Mouse (Mus musculus) hindbrain, postnatal 0 days (tissue): ENCODE data around the gene Wrap73. TPM values are rescaled to one million over a fixed set of nuclear protein-coding genes. Genes with fewer than 3 reads are reported as not detected.

Experiments used
- ATAC-seq: fragments of 200-750 bp; cut with Nextera tagmentation; 2 replicates; pipeline ENCODE4 v1.8.0; 2017; ENCODE audit warnings: mild to moderate bottlenecking, moderate TSS enrichment, moderate library complexity
- DNase-seq: peaks from one replicate; pipeline ENCODE4 v3.0.0-alpha.2; 2015; ENCODE audit warnings: low spot score
- H3K27ac ChIP-seq: fragments of 300-500 bp; sonication (generic); 2 replicates; pipeline ENCODE4 v1.5.1; 2014; ENCODE audit warnings: mild to moderate bottlenecking
- H3K27me3 ChIP-seq: fragments of 300-500 bp; sonication (generic); 2 replicates; pipeline ENCODE4 v1.6.1; 2014; ENCODE audit warnings: low read length, mixed read lengths; ENCODE audit not compliant: insufficient read depth
- H3K36me3 ChIP-seq: fragments of 300-500 bp; sonication (generic); 2 replicates; pipeline ENCODE4 v1.6.1; 2014; ENCODE audit warnings: low read length, mixed read lengths; ENCODE audit not compliant: insufficient read depth
- H3K4me1 ChIP-seq: fragments of 300-500 bp; sonication (generic); 2 replicates; pipeline ENCODE4 v1.6.1; 2014; ENCODE audit warnings: antibody characterized with exemption, low read length, mixed read lengths; ENCODE audit not compliant: insufficient read depth
- H3K4me2 ChIP-seq: fragments of 300-500 bp; sonication (generic); 2 replicates; pipeline ENCODE4 v1.6.1; 2014; ENCODE audit warnings: low read depth, mild to moderate bottlenecking, low read length, moderate library complexity, mixed read lengths
- H3K4me3 ChIP-seq: fragments of 300-500 bp; sonication (generic); 2 replicates; pipeline ENCODE4 v1.5.1; 2014; ENCODE audit warnings: low read length
- H3K9ac ChIP-seq: fragments of 300-500 bp; sonication (generic); replicated peaks from 2 replicates; pipeline ENCODE4 v1.6.1; 2014; ENCODE audit warnings: mild to moderate bottlenecking, low read length, moderate library complexity, mixed read lengths
- H3K9me3 ChIP-seq: fragments of 300-500 bp; sonication (generic); 2 replicates; pipeline ENCODE4 v1.6.1; 2016; ENCODE audit warnings: low read length, mixed read lengths
- CTCF ChIP-seq: IDR thresholded peaks from 2 replicates; pipeline ENCODE4 v1.5.1; 2016; ENCODE audit warnings: antibody characterized with exemption, control low read depth, low read depth
- WGBS: fragments of 180-500 bp; shearing (Covaris S2); extraction: QIAGEN DNeasy Blood & Tissue Kit; methylation state at CpG from one replicate; pipeline ENCODE4 v1.1.7; 2014; 5-methylcytosine and 5-hydroxymethylcytosine counted together
- polyA plus RNA-seq: library from polyadenylated mRNA; unstranded; fragments of >200 nt; fragmentation: Nextera tagmentation; extraction: Ambion mirVana; gene quantifications from 2 replicates; pipeline ENCODE4 v1.2.1, GENCODE M21; 2015
- total RNA-seq: library from RNA; depleted of rRNA; stranded (reverse); fragments of >200 nt; gene quantifications from 2 replicates; pipeline ENCODE4 v1.2.3, GENCODE M21; 2014; rRNA removed

Gene Wrap73
- total RNA-seq (55.0 and 76.7 TPM in 2 replicates), polyA plus RNA-seq (36.3 and 36.5 TPM in 2 replicates)

DNA sequence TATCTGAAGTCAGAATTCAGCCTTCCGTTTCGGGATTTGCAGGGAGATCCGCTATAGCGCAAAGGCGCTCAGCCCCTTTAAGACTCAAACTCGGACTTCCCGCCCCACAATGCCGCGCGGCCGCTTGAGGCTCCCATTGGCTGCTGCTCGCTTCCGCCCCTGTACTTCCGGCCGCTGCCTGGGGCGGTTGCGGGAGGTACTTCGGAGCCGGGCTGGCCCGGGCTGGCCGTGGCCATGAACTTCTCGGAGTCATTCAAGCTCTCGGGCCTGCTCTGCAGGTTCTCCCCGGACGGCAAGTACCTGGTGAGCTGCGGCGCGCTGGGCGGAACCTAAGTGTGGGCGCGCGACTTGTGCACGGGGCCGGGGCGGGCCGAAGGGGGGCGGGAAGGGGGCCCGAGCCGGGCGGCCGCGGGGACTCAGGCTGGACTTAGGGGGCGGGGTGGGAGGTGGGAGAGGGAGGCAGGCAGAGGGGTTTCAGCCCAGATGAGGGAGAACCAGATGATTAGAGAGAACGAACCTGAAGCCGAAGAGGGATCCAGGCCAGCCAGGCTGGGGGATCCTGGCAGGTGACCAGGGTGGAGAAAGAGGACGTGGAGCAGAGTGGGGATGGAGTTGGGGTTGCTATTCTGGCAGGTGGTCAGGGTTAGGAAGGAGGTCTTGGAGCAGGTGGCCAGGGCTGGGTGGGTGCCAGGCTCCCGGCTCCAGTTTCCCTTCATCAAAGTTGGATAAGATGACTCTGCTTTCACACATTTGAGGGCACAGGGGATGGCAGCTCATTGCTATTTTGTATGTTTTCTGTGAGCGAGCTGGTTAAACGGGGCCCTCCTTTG is at the start of gene Wrap73:
Gene Wrap73, plus strand, starts transcription at position 162 of the 830 bp plus-strand sequence.
- Histone ChIP-seq H3K9ac (peak within 1 kb of the TSS; percentile 65), H3K27ac (peak within 1 kb of the TSS; percentile 78), H3K36me3 (no peaks in the 10 kb centered on the region), H3K9me3 (no peaks in the 10 kb centered on the region), H3K4me2 (peak within 1 kb of the TSS; percentile 78), H3K27me3 (peaks cover 41% of the 10 kb centered on the region), H3K4me3 (peak within 1 kb of the TSS; percentile 91), H3K4me1 (peaks cover 24% of the 10 kb centered on the region; the same call in 1 of the 2 replicates)
- WGBS: under 1% methylated on average over 49 of the region's 49 CpGs
- ATAC-seq (peak; percentile 96), DNase-seq (peak; percentile 95)
- no peak for TF ChIP-seq CTCF

DNA sequence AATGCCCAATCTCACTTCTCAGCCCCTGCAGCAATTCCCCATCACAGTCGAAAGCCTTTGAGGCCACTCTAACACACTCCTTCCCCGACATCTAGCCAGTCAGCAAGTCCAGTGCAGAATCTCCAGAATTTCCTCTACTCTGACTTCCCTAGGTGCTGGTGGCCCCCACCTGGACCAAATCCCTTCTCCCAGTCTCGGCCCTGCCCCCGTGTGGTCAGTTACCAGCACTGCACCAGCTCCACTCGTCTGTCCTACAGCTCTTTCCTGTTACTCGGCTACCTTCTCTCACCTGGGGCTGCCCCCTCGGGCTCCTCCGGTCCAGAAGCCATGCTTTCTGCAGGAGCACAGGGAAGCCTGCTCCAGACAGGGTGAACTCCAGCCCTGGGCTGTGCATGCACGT is 49.0 kb upstream of the Wrap73 start:
- no peak for ATAC-seq
- H3K36me3 ChIP-seq: no peaks in the 10 kb centered on the region
- peak; percentile 51 for TF ChIP-seq CTCF
- no peak overlapping the region for H3K9ac ChIP-seq
- no peaks in the 10 kb centered on the region for H3K9me3 ChIP-seq
- H3K27me3 ChIP-seq: 0 out of 2 replicates have a peak, but pooled peaks cover 3% of the 10 kb centered on the region
- WGBS: 28% methylated on average over 9 of the region's 9 CpGs
- no peaks in the 10 kb centered on the region for H3K4me1 ChIP-seq
- H3K4me2 ChIP-seq: no peak overlapping the region
- DNase-seq: no peak
- H3K4me3 ChIP-seq: no peak overlapping the region
- no peak overlapping the region for H3K27ac ChIP-seq

DNA sequence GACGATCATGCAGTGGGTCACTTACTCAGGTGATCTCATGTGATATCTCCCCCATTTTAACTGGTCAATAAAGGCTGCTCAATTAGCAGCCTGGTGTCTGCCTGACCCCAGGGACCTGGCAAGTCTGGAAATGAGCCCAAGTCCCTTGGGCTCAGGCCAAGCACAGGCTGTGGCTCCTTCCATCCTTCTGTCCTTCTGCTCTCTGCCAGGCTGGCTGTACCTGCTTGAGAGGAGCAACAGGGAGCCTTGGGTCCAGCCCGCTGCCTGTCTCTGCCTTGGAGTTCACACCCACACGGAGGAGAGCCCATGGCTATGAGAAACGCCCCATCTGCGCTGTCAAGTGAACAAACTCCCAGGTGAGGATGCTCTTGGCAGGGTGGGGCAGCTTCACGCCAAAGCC is 46.1 kb upstream of the Wrap73 start:
- no peak overlapping the region for H3K9ac ChIP-seq
- H3K9me3 ChIP-seq: no peaks in the 10 kb centered on the region
- no peak for TF ChIP-seq CTCF

DNA sequence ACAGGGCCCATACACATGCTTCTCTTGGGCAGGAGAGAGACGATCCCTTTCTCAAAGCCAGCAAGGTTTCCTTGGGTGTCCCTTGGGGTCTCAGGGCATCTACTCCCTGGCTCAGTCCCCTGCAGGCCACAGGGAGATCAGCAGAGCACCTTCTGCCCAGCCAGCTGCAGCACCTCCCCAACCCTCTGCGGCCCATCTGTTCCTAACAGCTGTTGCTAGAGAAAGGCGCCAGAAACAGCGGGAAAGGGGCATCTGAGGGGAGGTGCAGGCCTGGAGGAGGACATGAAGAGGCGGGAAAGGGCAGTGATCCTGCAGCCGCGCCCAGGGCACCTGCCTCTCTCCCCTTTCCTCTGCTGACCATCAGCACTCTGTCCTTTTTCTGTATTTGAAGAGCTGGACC is 42.8 kb upstream of the Wrap73 start:
- Histone ChIP-seq H3K9ac (no peak overlapping the region), H3K4me3 (no peak overlapping the region), H3K4me1 (no peaks in the 10 kb centered on the region), H3K27ac (no peak overlapping the region), H3K36me3 (no peaks in the 10 kb centered on the region), H3K9me3 (no peaks in the 10 kb centered on the region), H3K4me2 (no peak overlapping the region), H3K27me3 (no peaks in the 10 kb centered on the region)
- peak; percentile 5; the same call in 1 of the 2 replicates for TF ChIP-seq CTCF
- DNase-seq (peak; percentile 22), ATAC-seq (no peak)
- 39% methylated on average over 7 of the region's 7 CpGs for WGBS

More for the DNA sequence above, 46.1 kb upstream of the Wrap73 start:
- Histone ChIP-seq H3K36me3 (no peaks in the 10 kb centered on the region), H3K4me3 (no peak overlapping the region), H3K4me1 (no peaks in the 10 kb centered on the region), H3K27me3 (no peaks in the 10 kb centered on the region), H3K4me2 (no peak overlapping the region), H3K27ac (no peak overlapping the region)
- DNase-seq (no peak), ATAC-seq (no peak)
- WGBS: 29% methylated on average over 6 of the region's 6 CpGs

DNA sequence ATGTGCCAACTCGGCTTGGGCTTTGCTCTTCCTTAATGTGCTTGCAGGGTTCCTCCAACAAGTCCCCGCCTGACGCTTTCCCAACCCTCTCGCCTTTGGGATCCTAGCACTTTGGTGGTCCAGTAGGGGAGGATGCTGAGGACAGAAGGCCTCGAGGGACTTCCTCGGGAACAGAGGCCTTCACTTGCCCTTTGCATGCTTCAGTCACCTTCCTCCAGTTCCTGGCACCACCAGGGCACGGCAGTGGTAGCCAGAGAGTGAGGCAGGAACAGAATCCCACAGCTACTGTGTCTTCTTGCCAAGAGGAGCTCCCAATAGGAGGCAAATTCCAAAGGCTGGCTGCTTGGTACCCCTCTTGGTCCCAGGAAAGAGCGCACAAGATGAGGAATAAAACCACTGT is 38.8 kb upstream of the Wrap73 start:
- DNase-seq (no peak), ATAC-seq (no peak)
- no peak overlapping the region for H3K4me3 ChIP-seq
- 55% methylated on average over 8 of the region's 8 CpGs for WGBS
- H3K9me3 ChIP-seq: no peaks in the 10 kb centered on the region
- no peak overlapping the region for H3K9ac ChIP-seq
- H3K36me3 ChIP-seq: no peaks in the 10 kb centered on the region
- no peak overlapping the region for H3K4me2 ChIP-seq
- H3K27me3 ChIP-seq: no peaks in the 10 kb centered on the region; the same call in 1 of the 2 replicates
- no peak overlapping the region for H3K27ac ChIP-seq
- H3K4me1 ChIP-seq: no peaks in the 10 kb centered on the region
- TF ChIP-seq CTCF: no peak

DNA sequence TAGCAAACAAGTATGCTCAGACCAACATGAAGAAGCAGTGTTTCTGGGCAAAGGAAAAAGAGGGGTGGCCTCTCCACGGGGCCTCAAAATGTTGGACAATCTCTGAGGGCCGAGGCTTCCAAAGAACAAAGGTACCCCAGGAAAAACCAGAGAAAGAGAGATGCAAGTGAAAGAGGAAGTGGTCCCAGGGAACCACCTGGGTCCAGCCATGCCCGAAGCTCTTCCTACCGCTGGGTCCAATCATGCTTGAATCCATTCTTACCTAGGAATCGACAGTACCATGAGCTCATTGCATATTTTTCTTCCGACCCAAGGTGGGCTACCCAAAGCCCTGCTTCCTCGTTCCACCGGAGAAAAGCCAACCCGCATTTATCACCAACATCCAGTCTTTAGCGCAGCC is 38.3 kb upstream of the Wrap73 start:
- Histone ChIP-seq H3K36me3 (no peaks in the 10 kb centered on the region), H3K9ac (no peak overlapping the region), H3K4me1 (no peaks in the 10 kb centered on the region), H3K4me2 (no peak overlapping the region), H3K4me3 (no peak overlapping the region), H3K27ac (no peak overlapping the region), H3K27me3 (no peaks in the 10 kb centered on the region; the same call in 1 of the 2 replicates), H3K9me3 (no peaks in the 10 kb centered on the region)
- DNase-seq: no peak
- 93% methylated on average over 10 of the region's 10 CpGs for WGBS
- TF ChIP-seq CTCF: no peak
- no peak for ATAC-seq
